Mouse (Mus musculus): Measurements from ENCODE around the gene Plcb1. TPM values are rescaled to one million over a fixed set of nuclear protein-coding genes. Genes with fewer than 3 reads are reported as not detected.
"Not testable (repeated sequence)": the region's sequence is repeated elsewhere in the genome, so short reads cannot be mapped to it uniquely, and the experiment has no call there.

Gene Plcb1
- polyA plus RNA-seq, 1 experiment from 2014 or later, result 8.7 TPM

DNA sequence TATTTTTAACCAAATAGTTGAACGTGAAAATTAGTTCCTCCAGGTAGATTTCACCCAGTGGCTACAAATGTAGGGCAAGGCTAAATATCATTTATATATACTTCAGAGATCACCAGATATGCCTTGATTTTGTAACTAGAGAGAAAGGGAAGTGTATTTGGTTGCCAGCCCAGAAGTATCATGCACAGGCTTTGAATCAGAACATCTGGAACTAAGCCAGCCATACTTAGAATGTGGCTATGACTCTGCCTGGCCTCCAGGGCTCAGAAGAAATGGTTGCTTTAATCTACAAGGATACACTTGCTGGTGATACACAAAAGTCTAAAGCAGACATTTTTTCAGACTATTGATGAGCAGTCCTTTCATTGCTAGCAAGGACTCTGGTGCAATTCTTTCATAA is 191.8 kb downstream of the Plcb1 start:
- WGBS, result 47% methylated on average over 1 of the region's 1 CpGs
- DNase-seq (ENCODE audit: low spot score) (peak; percentile 79), ATAC-seq (ENCODE audit: low read depth) (0 out of 2 replicates have a peak, but pooled peaks have one; percentile 55)
- no peak overlapping the region for H3K4me2 ChIP-seq (ENCODE audit: low read depth, low read length)
- peaks cover 9% of the 10 kb centered on the region; the same call in 1 of the 2 replicates for H3K4me1 ChIP-seq (ENCODE audit: control insufficient read depth, insufficient read depth, low read length)
- no peaks in the 10 kb centered on the region for H3K27me3 ChIP-seq (replicated peaks; ENCODE audit: control insufficient read depth, insufficient read depth, low read length)
- H3K9ac ChIP-seq (ENCODE audit: low read depth, low read length), result no peak overlapping the region
- no peak overlapping the region for H3K27ac ChIP-seq (replicated peaks; ENCODE audit: low read depth, low read length)
- H3K9me3 ChIP-seq (ENCODE audit: control insufficient read depth, low read length), result no peaks in the 10 kb centered on the region
- H3K36me3 ChIP-seq (ENCODE audit: control insufficient read depth, insufficient read depth, low read length), result no peaks in the 10 kb centered on the region
- no peak overlapping the region for H3K4me3 ChIP-seq (ENCODE audit: low read depth, low read length)

DNA sequence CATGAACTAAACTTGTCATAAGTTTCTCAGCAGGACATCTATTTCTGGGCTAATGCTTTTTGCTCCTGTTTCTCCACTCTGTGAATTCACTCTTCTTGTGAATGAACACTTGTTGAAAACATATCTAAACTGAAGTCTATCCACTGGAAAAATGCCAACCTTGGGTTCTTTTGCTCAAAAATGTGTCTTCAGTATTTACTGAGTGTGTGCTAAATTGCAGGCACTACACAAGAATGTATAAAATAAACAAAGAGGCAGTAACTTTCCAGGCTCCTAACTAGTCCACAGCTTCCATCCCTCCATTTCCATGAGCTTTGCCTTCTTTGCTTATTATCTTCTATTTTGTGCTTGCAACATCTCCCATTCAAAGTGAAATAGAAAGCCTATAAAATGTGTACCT is 195.5 kb downstream of the Plcb1 start:
- Histone ChIP-seq H3K4me2 (ENCODE audit: low read depth, low read length) (no peak overlapping the region), H3K4me3 (ENCODE audit: low read depth, low read length) (no peak overlapping the region), H3K27me3 (replicated peaks; ENCODE audit: control insufficient read depth, insufficient read depth, low read length) (no peaks in the 10 kb centered on the region), H3K4me1 (ENCODE audit: control insufficient read depth, insufficient read depth, low read length) (peaks cover 9% of the 10 kb centered on the region; the same call in 1 of the 2 replicates), H3K9ac (ENCODE audit: low read depth, low read length) (no peak overlapping the region), H3K27ac (replicated peaks; ENCODE audit: low read depth, low read length) (no peak overlapping the region), H3K36me3 (ENCODE audit: control insufficient read depth, insufficient read depth, low read length) (no peaks in the 10 kb centered on the region), H3K9me3 (ENCODE audit: control insufficient read depth, low read length) (no peaks in the 10 kb centered on the region)
- peak; percentile 46 for DNase-seq (ENCODE audit: low spot score)
- ATAC-seq (ENCODE audit: low read depth), result no peak

DNA sequence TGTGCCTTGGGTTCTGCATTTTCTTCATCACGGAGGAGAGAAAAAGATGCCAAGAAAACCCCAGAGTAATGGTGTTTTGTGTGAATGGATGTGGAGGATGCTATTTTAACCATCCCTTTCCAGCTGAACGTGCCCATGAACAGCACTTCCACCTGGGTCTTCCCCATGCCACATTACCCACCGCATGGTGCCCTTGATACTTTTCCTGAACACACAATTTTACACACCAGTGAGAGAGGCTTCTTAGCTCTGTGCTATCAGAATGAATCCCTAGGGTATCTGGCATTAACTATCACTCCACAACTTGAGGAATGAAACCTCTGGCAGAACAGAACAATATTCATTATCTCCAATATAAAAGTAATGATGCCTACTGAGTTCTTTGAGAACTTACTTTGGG is 199.0 kb downstream of the Plcb1 start:
- Histone ChIP-seq H3K27ac (replicated peaks; ENCODE audit: low read depth, low read length) (no peak overlapping the region), H3K4me1 (ENCODE audit: control insufficient read depth, insufficient read depth, low read length) (no peaks in the 10 kb centered on the region), H3K4me2 (ENCODE audit: low read depth, low read length) (no peak overlapping the region), H3K27me3 (replicated peaks; ENCODE audit: control insufficient read depth, insufficient read depth, low read length) (no peaks in the 10 kb centered on the region), H3K9ac (ENCODE audit: low read depth, low read length) (no peak overlapping the region), H3K36me3 (ENCODE audit: control insufficient read depth, insufficient read depth, low read length) (no peaks in the 10 kb centered on the region), H3K9me3 (ENCODE audit: control insufficient read depth, low read length) (no peaks in the 10 kb centered on the region), H3K4me3 (ENCODE audit: low read depth, low read length) (no peak overlapping the region)
- DNase-seq (ENCODE audit: low spot score), result no peak
- WGBS, result 89% methylated on average over 3 of the region's 3 CpGs
- no peak for ATAC-seq (ENCODE audit: low read depth)

DNA sequence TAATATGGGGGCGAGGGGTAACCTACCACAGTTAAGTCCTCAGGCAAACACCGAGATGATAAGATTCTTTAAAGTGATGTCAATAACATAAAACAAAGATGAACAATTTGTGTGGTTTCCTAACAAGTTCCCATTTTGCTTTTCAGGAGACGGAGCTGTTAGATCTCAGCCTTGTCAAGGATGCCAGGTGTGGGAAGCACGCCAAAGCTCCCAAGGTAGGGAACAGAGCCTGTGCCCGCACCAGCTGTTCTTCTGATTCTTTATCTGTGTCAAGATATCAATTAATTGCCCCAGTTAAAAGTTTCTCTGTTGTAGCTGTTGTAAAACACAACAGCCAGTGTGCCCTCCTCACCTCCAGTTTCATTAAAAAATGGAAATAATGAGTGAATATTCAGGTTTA is 202.1 kb downstream of the Plcb1 start:
- no peaks in the 10 kb centered on the region for H3K4me1 ChIP-seq (ENCODE audit: control insufficient read depth, insufficient read depth, low read length)
- H3K4me2 ChIP-seq (ENCODE audit: low read depth, low read length), result no peak overlapping the region
- H3K36me3 ChIP-seq (ENCODE audit: control insufficient read depth, insufficient read depth, low read length), result no peaks in the 10 kb centered on the region
- no peak overlapping the region for H3K27ac ChIP-seq (replicated peaks; ENCODE audit: low read depth, low read length)
- H3K4me3 ChIP-seq (ENCODE audit: low read depth, low read length), result no peak overlapping the region
- no peaks in the 10 kb centered on the region for H3K27me3 ChIP-seq (replicated peaks; ENCODE audit: control insufficient read depth, insufficient read depth, low read length)
- 80% methylated on average over 5 of the region's 5 CpGs for WGBS
- H3K9me3 ChIP-seq (ENCODE audit: control insufficient read depth, low read length), result no peaks in the 10 kb centered on the region
- ATAC-seq (ENCODE audit: low read depth) (no peak), DNase-seq (ENCODE audit: low spot score) (no peak)
- H3K9ac ChIP-seq (ENCODE audit: low read depth, low read length), result no peak overlapping the region

- no peak for ATAC-seq (ENCODE audit: low read depth)
- 83% methylated on average over 9 of the region's 9 CpGs for WGBS
Observed at GRCm38 (mm10) chr2:134989650-134990292, 203.9 kb downstream of the Plcb1 start.

DNA sequence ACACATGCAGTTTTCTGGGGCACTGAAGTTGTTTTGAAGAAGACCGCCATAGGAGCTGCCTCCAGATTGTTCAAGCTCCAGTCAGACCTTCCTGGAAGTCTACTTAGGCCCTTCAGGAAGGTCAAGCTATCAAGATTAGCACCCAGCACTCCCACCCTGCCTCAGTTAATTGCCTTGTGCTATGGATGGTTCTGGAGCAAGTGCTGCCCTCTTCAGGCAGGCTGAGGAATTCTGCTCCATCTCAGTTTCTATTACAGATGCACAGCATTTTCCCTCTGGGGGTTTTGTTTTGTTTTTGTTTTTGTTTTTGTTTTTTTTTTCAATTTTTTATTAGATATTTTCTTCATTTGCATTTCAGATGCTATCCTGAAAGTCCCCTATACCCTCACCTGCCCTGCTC is 221.3 kb downstream of the Plcb1 start:
- no peaks in the 10 kb centered on the region for H3K9me3 ChIP-seq (ENCODE audit: control insufficient read depth, low read length)
- WGBS, result 89% methylated on average over 1 of the region's 1 CpGs
- H3K4me3 ChIP-seq (ENCODE audit: low read depth, low read length), result no peak overlapping the region
- no peak overlapping the region for H3K27ac ChIP-seq (replicated peaks; ENCODE audit: low read depth, low read length)
- no peak overlapping the region for H3K4me2 ChIP-seq (ENCODE audit: low read depth, low read length)
- H3K9ac ChIP-seq (ENCODE audit: low read depth, low read length), result no peak overlapping the region
- no peaks in the 10 kb centered on the region for H3K27me3 ChIP-seq (replicated peaks; ENCODE audit: control insufficient read depth, insufficient read depth, low read length)
- ATAC-seq (ENCODE audit: low read depth) (no peak), DNase-seq (ENCODE audit: low spot score) (no peak)
- H3K4me1 ChIP-seq (ENCODE audit: control insufficient read depth, insufficient read depth, low read length), result no peaks in the 10 kb centered on the region
- H3K36me3 ChIP-seq (ENCODE audit: control insufficient read depth, insufficient read depth, low read length), result no peaks in the 10 kb centered on the region

More at GRCm38 (mm10) chr2:134989650-134990292, 203.9 kb downstream of the Plcb1 start:
- DNase-seq (ENCODE audit: low spot score), result no peak
- Histone ChIP-seq H3K27me3 (replicated peaks; ENCODE audit: control insufficient read depth, insufficient read depth, low read length) (no peaks in the 10 kb centered on the region), H3K9me3 (ENCODE audit: control insufficient read depth, low read length) (no peaks in the 10 kb centered on the region), H3K4me2 (ENCODE audit: low read depth, low read length) (no peak overlapping the region), H3K4me1 (ENCODE audit: control insufficient read depth, insufficient read depth, low read length) (no peaks in the 10 kb centered on the region), H3K9ac (ENCODE audit: low read depth, low read length) (no peak overlapping the region), H3K4me3 (ENCODE audit: low read depth, low read length) (no peak overlapping the region), H3K27ac (replicated peaks; ENCODE audit: low read depth, low read length) (no peak overlapping the region), H3K36me3 (ENCODE audit: control insufficient read depth, insufficient read depth, low read length) (no peaks in the 10 kb centered on the region)

- not testable (repeated sequence) for ATAC-seq (ENCODE audit: low read depth)
- 88% methylated on average over 2 of the region's 2 CpGs for WGBS
Observed at GRCm38 (mm10) chr2:135007885-135008284, 222.0 kb downstream of the Plcb1 start.

DNA sequence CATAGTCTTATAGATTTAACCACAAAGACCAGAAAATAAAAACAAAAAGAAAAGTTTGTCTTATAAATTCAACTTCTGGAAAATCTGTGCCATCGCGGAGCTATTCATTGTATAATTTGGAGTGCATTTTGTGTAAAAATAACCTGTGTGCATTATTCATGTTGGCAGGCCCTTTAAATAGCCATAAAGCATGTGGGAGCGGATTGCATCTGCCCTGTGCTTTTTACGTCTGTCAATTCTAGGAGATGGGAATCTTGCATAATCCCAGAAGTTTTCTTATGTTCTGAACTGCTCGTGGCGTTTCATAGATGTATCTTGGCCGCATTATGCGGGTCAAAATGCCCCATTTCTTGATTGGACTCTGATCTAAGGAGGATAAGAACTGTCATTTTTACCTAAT is 224.5 kb downstream of the Plcb1 start:
- Histone ChIP-seq H3K4me1 (ENCODE audit: control insufficient read depth, insufficient read depth, low read length) (no peaks in the 10 kb centered on the region), H3K27me3 (replicated peaks; ENCODE audit: control insufficient read depth, insufficient read depth, low read length) (no peaks in the 10 kb centered on the region), H3K36me3 (ENCODE audit: control insufficient read depth, insufficient read depth, low read length) (no peaks in the 10 kb centered on the region), H3K27ac (replicated peaks; ENCODE audit: low read depth, low read length) (no peak overlapping the region), H3K4me3 (ENCODE audit: low read depth, low read length) (no peak overlapping the region), H3K4me2 (ENCODE audit: low read depth, low read length) (no peak overlapping the region), H3K9ac (ENCODE audit: low read depth, low read length) (no peak overlapping the region), H3K9me3 (ENCODE audit: control insufficient read depth, low read length) (no peaks in the 10 kb centered on the region)
- ATAC-seq (ENCODE audit: low read depth) (no peak), DNase-seq (ENCODE audit: low spot score) (no peak)
- 71% methylated on average over 8 of the region's 8 CpGs for WGBS

More at GRCm38 (mm10) chr2:135007885-135008284, 222.0 kb downstream of the Plcb1 start:
- not testable (repeated sequence) for H3K27ac ChIP-seq (replicated peaks; ENCODE audit: low read depth, low read length); H3K9ac ChIP-seq (ENCODE audit: low read depth, low read length); H3K4me3 ChIP-seq (ENCODE audit: low read depth, low read length); H3K9me3 ChIP-seq (ENCODE audit: control insufficient read depth, low read length); H3K27me3 ChIP-seq (replicated peaks; ENCODE audit: control insufficient read depth, insufficient read depth, low read length); H3K4me1 ChIP-seq (ENCODE audit: control insufficient read depth, insufficient read depth, low read length); H3K36me3 ChIP-seq (ENCODE audit: control insufficient read depth, insufficient read depth, low read length); DNase-seq (ENCODE audit: low spot score); H3K4me2 ChIP-seq (ENCODE audit: low read depth, low read length)

DNA sequence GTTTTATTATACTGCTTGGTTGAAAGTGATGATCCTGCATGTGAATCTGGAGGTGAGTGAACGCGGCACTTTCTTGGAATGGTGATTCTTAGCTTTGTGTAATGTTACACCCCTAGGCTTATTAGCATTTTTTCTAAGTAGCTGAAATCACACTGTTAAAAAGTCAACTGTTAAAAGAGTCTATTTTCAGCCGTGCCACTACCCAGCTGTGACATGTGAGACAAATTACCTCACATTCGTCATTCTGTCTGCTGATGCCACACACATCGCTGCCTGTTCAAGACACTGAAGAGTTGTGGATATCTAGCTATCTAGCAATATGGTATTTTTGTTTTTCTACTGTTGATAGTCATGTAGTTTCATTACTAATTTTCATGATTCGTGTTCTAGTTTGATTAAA is 229.6 kb downstream of the Plcb1 start:
- 46% methylated on average over 6 of the region's 6 CpGs for WGBS
- no peak for DNase-seq (ENCODE audit: low spot score)
- H3K36me3 ChIP-seq (ENCODE audit: control insufficient read depth, insufficient read depth, low read length), result no peaks in the 10 kb centered on the region
- no peak overlapping the region for H3K4me2 ChIP-seq (ENCODE audit: low read depth, low read length)
- no peaks in the 10 kb centered on the region for H3K9me3 ChIP-seq (ENCODE audit: control insufficient read depth, low read length)
- no peaks in the 10 kb centered on the region for H3K27me3 ChIP-seq (replicated peaks; ENCODE audit: control insufficient read depth, insufficient read depth, low read length)
- no peak overlapping the region for H3K4me3 ChIP-seq (ENCODE audit: low read depth, low read length)
- H3K4me1 ChIP-seq (ENCODE audit: control insufficient read depth, insufficient read depth, low read length), result peaks cover 9% of the 10 kb centered on the region
- no peak overlapping the region for H3K27ac ChIP-seq (replicated peaks; ENCODE audit: low read depth, low read length)
- H3K9ac ChIP-seq (ENCODE audit: low read depth, low read length), result no peak overlapping the region
- ATAC-seq (ENCODE audit: low read depth), result no peak

Data from embryonic facial prominence, embryonic 14.5 days (tissue).